Mouse (Mus musculus) liver, postnatal 0 days (tissue): ENCODE data around the gene Rgs14. TPM values are rescaled to one million over a fixed set of nuclear protein-coding genes. Genes with fewer than 3 reads are reported as not detected.
A peak's percentile ranks its signal among the peaks of the same experiment; 100 is the strongest.

Experiments used
- ATAC-seq: fragments of 200-750 bp; cut with Nextera tagmentation; 2 replicates; pipeline ENCODE4 v1.8.0; 2017; ENCODE audit warnings: mild to moderate bottlenecking, moderate library complexity
- DNase-seq: peaks from one replicate; pipeline ENCODE4 v3.0.0-alpha.2; 2016
- H3K27ac ChIP-seq: fragments of 300-500 bp; sonication (generic); 2 replicates; pipeline ENCODE4 v1.5.1; 2014; ENCODE audit warnings: antibody characterized with exemption, moderate library complexity, mild to moderate bottlenecking, low read depth
- H3K27me3 ChIP-seq: fragments of 300-500 bp; sonication (generic); 2 replicates; pipeline ENCODE4 v1.6.1; 2014; ENCODE audit warnings: low read length, control low read depth, mixed read lengths; ENCODE audit not compliant: insufficient read depth
- H3K36me3 ChIP-seq: fragments of 300-500 bp; sonication (generic); replicated peaks from 2 replicates; pipeline ENCODE4 v1.6.1; 2014; ENCODE audit warnings: mild to moderate bottlenecking, control low read depth, low read length, moderate library complexity, mixed read lengths; ENCODE audit not compliant: insufficient read depth
- H3K4me1 ChIP-seq: fragments of 300-500 bp; sonication (generic); 2 replicates; pipeline ENCODE4 v1.6.1; 2014; ENCODE audit warnings: antibody characterized with exemption, mild to moderate bottlenecking, control low read depth; ENCODE audit not compliant: insufficient read depth
- H3K4me2 ChIP-seq: fragments of 300-500 bp; sonication (generic); 2 replicates; pipeline ENCODE4 v1.6.1; 2014; ENCODE audit warnings: low read depth, mild to moderate bottlenecking, low read length, moderate library complexity, mixed read lengths
- H3K4me3 ChIP-seq: fragments of 300-500 bp; sonication (generic); 2 replicates; pipeline ENCODE4 v1.5.1; 2014; ENCODE audit warnings: low read depth, low read length
- H3K9ac ChIP-seq: fragments of 300-500 bp; sonication (generic); replicated peaks from 2 replicates; pipeline ENCODE4 v1.6.1; 2014; ENCODE audit warnings: mild to moderate bottlenecking, moderate library complexity
- H3K9me3 ChIP-seq: fragments of 300-500 bp; sonication (generic); 2 replicates; pipeline ENCODE4 v1.6.1; 2016; ENCODE audit warnings: mild to moderate bottlenecking, control low read depth, low read length, mixed read lengths
- CTCF ChIP-seq: sonication (generic); IDR thresholded peaks from 2 replicates; pipeline ENCODE4 v1.5.1; 2016; ENCODE audit warnings: antibody characterized with exemption, low read depth
- EP300 ChIP-seq: IDR thresholded peaks from 2 replicates; pipeline ENCODE4 v1.6.1; 2016; ENCODE audit warnings: antibody characterized with exemption, low read depth, mild to moderate bottlenecking
- WGBS: fragments of 180-500 bp; shearing (Covaris S2); extraction: QIAGEN DNeasy Blood & Tissue Kit; methylation state at CpG from one replicate; pipeline ENCODE4 v1.1.7; 2014; ENCODE audit not compliant: insufficient replicate concordance; 5-methylcytosine and 5-hydroxymethylcytosine counted together
- polyA plus RNA-seq: library from polyadenylated mRNA; unstranded; fragments of >200 nt; fragmentation: Nextera tagmentation; extraction: Ambion mirVana; gene quantifications from 2 replicates; pipeline ENCODE4 v1.2.1, GENCODE M21; 2015

Gene Rgs14
- polyA plus RNA-seq, 1 experiment from 2014 or later = 3.1 TPM

- Histone ChIP-seq H3K4me1 (peaks cover 10% of the 10 kb centered on the region), H3K4me2 (no peak overlapping the region), H3K27me3 (no peaks in the 10 kb centered on the region), H3K27ac (no peak overlapping the region), H3K4me3 (no peak overlapping the region), H3K9ac (no peak overlapping the region), H3K36me3 (peaks cover 4% of the 10 kb centered on the region; the same call in 1 of the 2 replicates), H3K9me3 (no peaks in the 10 kb centered on the region)
- ATAC-seq = no peak
- WGBS = 65% methylated on average over 32 of the region's 32 CpGs
- no peak for DNase-seq
- TF ChIP-seq CTCF (no peak), EP300 (no peak)
Observed at GRCm38 (mm10) chr13:55378907-55379580, 9.5 kb downstream of the Rgs14 start.

DNA sequence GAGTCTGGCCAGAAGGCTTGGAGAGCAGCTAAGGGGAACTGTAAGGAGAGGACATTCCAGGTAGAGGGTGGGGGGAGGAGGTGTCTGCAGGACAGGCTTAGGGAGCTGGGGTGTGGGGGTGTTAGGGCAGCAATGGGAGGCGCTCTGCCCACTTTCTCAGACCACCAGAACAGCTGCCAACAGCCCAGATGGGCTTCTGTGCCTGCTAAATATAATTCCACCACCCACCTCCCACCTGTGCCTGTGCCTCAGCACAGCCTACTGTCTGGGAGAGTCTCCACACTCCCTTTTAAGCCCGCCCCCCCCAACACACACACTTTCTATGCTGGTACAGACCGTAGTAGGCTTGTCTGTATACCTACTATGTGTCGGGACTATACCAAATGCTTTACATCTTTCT is 12.3 kb downstream of the Rgs14 start:
- peaks cover 4% of the 10 kb centered on the region for H3K36me3 ChIP-seq
- H3K9me3 ChIP-seq = no peaks in the 10 kb centered on the region
- no peak for DNase-seq
- H3K27me3 ChIP-seq = no peaks in the 10 kb centered on the region
- no peak overlapping the region for H3K27ac ChIP-seq
- H3K9ac ChIP-seq = no peak overlapping the region
- no peak for ATAC-seq
- no peak for TF ChIP-seq CTCF
- TF ChIP-seq EP300 = no peak
- 75% methylated on average over 3 of the region's 4 CpGs for WGBS
- no peak overlapping the region for H3K4me3 ChIP-seq
- H3K4me2 ChIP-seq = no peak overlapping the region
- H3K4me1 ChIP-seq = no peaks in the 10 kb centered on the region

GRCm38 (mm10) chr13:55390644-55391043 is 21.1 kb downstream of the Rgs14 start:
- DNase-seq (peak; percentile 50), ATAC-seq (peak; percentile 64)
- H3K36me3 ChIP-seq = no peaks in the 10 kb centered on the region
- no peak overlapping the region for H3K4me2 ChIP-seq
- TF ChIP-seq CTCF (no peak), EP300 (no peak)
- peak overlapping the region; percentile 86 for H3K27ac ChIP-seq
- 57% methylated on average over 3 of the region's 3 CpGs for WGBS
- no peaks in the 10 kb centered on the region for H3K9me3 ChIP-seq
- no peak overlapping the region for H3K4me3 ChIP-seq
- no peaks in the 10 kb centered on the region for H3K27me3 ChIP-seq
- no peak overlapping the region for H3K9ac ChIP-seq
- 0 out of 2 replicates have a peak, but pooled peaks cover 4% of the 10 kb centered on the region for H3K4me1 ChIP-seq

DNA sequence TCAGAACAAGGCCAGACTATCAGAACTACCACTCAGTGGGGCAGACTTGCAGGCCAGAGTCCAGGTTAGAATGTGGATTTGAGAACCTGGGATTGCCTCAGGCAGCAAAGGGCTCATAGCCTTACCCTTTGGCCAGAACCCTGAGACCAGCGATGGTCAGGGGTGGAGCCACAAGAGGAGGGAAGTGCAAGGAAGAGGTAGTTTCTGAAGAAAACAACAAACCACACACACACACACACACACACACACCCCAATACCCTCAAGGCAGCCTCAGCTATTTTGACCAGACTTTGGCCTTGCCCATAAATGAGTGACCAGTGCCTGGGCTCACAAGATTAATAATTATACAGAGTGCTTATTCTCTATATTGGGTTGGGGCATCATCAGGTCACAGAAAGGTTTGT is 22.1 kb downstream of the Rgs14 start:
- Histone ChIP-seq H3K4me3 (no peak overlapping the region), H3K4me2 (0 out of 2 replicates have a peak overlapping the region, but pooled peaks have one; percentile 23), H3K4me1 (0 out of 2 replicates have a peak, but pooled peaks cover 4% of the 10 kb centered on the region), H3K9ac (no peak overlapping the region), H3K9me3 (no peaks in the 10 kb centered on the region), H3K27ac (peak overlapping the region; percentile 86), H3K27me3 (no peaks in the 10 kb centered on the region), H3K36me3 (no peaks in the 10 kb centered on the region)
- TF ChIP-seq CTCF (no peak), EP300 (no peak)
- peak; percentile 83 for ATAC-seq
- DNase-seq = no peak
- WGBS = 53% methylated on average over 1 of the region's 1 CpGs

GRCm38 (mm10) chr13:55392933-55393332 is 23.4 kb downstream of the Rgs14 start:
- TF ChIP-seq CTCF (peak; percentile 76), EP300 (no peak)
- Histone ChIP-seq H3K9ac (no peak overlapping the region), H3K4me1 (0 out of 2 replicates have a peak, but pooled peaks cover 4% of the 10 kb centered on the region), H3K36me3 (no peaks in the 10 kb centered on the region), H3K27ac (peak overlapping the region; percentile 86; the same call in 1 of the 2 replicates), H3K4me2 (no peak overlapping the region), H3K9me3 (no peaks in the 10 kb centered on the region), H3K4me3 (no peak overlapping the region), H3K27me3 (no peaks in the 10 kb centered on the region)
- ATAC-seq (no peak), DNase-seq (peak; percentile 65)
- 67% methylated on average over 4 of the region's 4 CpGs for WGBS

- H3K4me2 ChIP-seq = no peak within 1 kb of the TSS
- H3K36me3 ChIP-seq = no peaks in the 10 kb centered on the region
- no peak within 1 kb of the TSS for H3K4me3 ChIP-seq
- H3K27ac ChIP-seq = no peak within 1 kb of the TSS
- no peaks in the 10 kb centered on the region for H3K9me3 ChIP-seq
- no peak within 1 kb of the TSS for H3K9ac ChIP-seq
- TF ChIP-seq EP300 (no peak), CTCF (no peak)
- ATAC-seq = no peak
- no peaks in the 10 kb centered on the region for H3K4me1 ChIP-seq
- peaks cover 4% of the 10 kb centered on the region; the same call in 1 of the 2 replicates for H3K27me3 ChIP-seq
- no peak for DNase-seq
- WGBS = 60% methylated on average over 1 of the region's 1 CpGs
Observed at GRCm38 (mm10) chr13:55398088-55398487, 28.6 kb downstream of the Rgs14 start, which contains the start of gene Slc34a1. Slc34a1 (plus strand) TSS chr13:55398187.
